Mouse (Mus musculus) kidney, postnatal 4 days (tissue): ENCODE measurements around the gene Dusp16.

ENCODE experiments used
- DNase-seq, 2 experiments: peaks; one replicate each; pipeline ENCODE4 v3.0.0; 2021; ENCODE audit warnings: mixed read lengths in 2 of 2

Gene Dusp16

GRCm38 (mm10) chr6:134791251-134792118, 940 bp downstream of the Dusp16 start:
- peak; percentile 52 to 64 for DNase-seq

GRCm38 (mm10) chr6:134789100-134789499, 3.3 kb downstream of the Dusp16 start:
- no peak for DNase-seq

DNA sequence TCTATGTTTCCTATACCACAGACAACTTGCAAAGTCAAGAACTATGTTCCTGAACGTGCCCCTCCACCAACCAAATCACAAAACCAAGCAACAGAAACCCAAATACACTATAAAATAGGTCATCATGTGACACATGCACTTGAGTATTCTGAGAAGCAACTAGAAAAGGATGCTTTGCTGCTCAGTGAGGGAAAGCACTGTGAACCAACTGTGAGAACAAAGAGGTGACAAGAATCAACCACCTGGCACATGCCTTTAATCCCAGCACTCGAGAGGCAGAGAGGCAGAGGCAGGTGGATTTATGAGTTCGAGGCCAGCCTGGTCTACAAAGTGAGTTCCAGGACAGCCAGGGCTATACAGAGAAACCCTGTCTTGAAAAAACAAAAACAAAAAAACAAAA, 6.0 kb downstream of the Dusp16 start:
- DNase-seq = no peak

- DNase-seq = no peak
Observed at GRCm38 (mm10) chr6:134782900-134783299, 9.5 kb downstream of the Dusp16 start.

GRCm38 (mm10) chr6:134781494-134781913, 10.9 kb downstream of the Dusp16 start:
- DNase-seq = no peak

GRCm38 (mm10) chr6:134780024-134780423, 12.4 kb downstream of the Dusp16 start:
- no peak for DNase-seq

DNA sequence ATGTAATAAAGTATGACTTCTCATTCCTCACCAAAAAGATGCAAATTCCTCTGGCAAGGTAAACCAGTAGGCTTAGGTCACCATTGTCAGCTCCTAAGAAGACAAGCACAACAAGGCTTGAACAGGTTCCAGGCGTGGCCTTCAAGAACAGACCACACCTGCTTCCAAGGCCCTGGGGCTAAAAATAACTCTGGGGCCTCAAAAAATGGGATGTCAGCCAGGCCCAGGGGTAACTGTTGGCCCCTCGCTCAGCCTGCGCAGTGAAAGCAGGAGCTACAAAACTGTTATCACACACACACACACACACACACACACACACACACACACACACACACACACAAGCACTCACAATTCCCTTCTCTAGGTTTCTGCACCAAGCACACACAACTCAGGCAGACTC, 18.5 kb downstream of the Dusp16 start:
- peak in 1 of 2 experiments; percentile 17 for DNase-seq

DNA sequence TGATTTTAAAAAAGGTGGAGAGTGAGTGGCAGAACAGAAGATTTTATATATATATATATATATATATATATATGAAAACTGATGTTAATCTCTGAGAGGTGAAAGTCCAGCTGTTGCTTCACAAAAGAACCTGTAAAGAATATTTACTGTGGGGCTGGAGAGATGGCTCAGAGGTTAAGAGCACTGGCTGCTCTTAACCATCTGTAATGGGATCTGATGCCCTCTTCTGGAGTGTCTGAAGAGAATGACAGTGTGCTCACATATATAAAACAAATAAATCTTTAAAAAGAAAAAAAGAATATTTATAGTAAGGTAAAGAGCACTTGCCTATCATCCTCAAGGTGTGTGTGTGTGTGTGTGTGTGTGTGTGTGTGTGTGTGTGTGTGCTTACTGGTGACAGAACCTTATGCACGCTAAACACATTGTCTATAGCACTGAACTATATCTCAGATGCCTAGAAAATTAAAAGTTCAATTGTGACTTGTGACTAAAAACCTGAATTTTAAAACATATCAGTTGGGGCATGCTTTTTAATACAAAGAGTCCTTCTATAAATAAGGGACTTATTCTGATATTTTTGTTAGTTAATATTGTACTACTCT, 19.0 kb downstream of the Dusp16 start:
- no peak for DNase-seq

DNA sequence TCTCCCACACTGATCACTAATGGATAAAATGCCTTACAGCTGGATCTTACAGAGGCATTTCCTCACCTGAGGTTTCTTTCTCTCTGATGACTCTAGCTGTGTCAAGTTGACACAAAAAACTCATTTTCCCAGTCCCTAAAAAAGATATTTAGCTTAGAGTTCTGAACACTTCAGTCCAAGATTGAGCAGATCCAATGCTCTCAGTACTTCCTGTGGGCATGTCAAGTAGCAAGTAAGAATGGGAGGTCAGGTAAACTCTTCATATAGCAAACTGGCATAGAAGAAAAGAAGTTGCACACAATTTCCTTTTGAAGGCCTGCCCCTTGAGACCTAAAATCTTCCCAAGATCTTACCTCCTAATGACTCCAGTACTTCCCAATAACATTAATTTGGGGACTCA, 22.1 kb downstream of the Dusp16 start:
- no peak for DNase-seq

DNA sequence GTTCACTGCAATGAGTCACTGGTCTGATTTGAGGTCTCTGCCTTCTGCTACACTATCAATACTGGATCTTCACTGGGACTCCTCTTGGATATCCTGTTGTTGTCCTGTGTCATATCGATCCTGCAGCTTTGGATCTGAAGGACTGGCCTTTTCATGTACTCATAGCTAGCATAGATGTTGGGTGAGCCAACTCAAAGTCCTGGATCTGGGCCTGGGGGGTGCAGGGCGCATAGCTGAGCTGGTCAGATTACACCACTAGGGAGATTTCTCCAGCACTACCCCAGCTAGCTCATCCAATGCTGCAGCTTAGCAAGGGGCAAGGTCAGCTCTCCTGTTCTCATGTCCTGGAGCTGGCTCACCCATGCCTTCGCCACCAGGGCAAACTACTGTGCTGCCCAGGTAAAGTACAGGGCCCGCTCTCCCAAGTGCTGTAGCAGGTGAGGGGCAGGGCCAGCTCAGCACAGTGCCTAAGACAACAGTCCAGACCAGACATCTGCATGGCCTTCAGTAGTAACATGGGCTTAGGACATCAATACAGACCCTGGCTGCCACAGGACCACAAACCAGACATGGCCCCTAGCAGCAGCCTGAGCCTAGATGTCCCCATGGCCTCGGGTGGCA, 27.9 kb downstream of the Dusp16 start:
- peak in 1 of 2 experiments; percentile 8 for DNase-seq

DNA sequence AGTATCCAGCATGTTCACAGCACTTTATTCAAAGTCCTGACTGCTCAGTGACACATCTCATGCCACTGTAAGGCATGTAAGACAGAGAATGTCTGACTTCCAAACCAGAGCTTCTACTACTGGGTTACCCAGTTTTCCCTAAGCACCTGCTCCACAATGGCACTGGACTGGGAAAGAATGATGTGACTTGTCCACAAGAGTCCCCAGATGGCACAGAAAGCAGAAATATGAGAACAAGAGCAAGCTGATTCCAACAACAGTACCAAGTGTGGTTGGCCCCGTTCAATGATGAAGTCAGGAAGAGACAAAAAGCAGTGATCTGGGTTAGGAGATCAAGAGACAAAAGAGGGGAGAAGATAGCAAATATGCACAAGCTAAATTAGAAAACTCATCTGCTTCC, 29.0 kb downstream of the Dusp16 start:
- DNase-seq = no peak

DNA sequence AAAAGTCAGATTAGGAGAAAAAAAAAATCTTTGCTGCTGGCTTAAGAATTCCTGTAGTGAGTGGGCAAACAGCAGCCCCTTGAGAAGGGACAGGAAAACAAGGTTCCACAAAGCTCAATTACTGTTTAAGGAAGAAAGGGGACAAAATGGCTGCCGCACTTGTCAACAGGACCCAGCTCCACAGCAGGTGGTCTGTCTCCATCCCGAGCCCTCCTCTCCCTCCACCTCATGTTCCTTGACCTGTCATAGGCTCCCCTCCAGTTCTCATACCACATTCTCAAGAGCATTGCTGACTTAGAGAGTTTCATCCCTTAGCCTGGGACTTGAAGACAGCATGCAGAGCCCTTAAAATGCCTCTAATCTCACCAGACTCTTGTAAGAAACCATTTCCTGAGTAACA, 30.6 kb downstream of the Dusp16 start:
- no peak for DNase-seq

DNA sequence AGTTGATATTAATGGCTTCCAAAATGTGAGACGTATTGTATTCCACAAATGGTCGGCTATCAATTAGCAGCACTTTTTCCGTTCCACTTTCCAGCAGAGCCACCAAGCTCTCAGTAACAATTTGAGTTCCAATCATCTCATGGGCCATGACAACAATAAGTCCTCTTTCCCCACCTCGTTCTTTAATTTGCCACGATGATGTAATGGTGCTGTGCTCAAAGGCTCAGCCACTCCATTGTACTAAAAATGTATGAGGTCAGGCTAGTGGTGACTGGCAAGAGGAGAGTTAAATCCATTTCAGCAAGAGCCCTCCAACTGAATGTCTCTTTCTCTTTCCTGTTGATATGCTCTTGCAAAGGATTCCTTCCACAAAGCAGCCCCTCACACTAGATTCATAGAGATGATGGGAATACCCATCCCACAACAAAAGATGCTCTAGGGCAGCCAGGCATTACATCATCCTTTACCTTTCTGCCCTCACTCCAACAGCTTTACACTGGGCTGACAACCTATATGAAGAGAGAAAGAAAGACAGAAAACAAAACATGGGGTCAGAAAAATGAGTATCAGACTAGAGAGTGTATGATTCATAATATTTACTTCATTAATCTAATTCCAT, 31.4 kb downstream of the Dusp16 start:
- DNase-seq = no peak

DNA sequence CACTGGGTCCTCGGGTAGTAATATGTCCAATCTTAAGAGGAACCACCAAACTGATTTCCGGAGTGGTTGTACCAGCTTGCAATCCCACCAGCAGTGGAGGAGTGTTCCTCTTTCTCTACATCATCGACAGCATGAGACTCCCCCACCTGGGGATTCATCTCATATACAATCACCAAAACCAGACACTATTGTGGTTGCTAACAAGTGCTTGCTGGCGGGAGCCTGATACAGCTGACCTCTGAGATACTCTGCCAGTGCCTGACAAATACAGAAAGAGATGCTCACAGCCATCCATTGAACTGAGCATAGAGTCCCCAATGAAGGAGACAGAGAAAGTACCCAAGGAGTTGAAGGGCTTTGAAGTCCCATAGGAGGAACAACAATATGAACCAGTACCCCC, 36.4 kb downstream of the Dusp16 start:
- DNase-seq = no peak

- DNase-seq = no peak
Observed at GRCm38 (mm10) chr6:134753858-134754257, 38.6 kb downstream of the Dusp16 start.

- no peak for DNase-seq
Observed at GRCm38 (mm10) chr6:134753412-134753811, 39.0 kb downstream of the Dusp16 start.

GRCm38 (mm10) chr6:134751883-134752647, 40.4 kb downstream of the Dusp16 start:
- DNase-seq = no peak

- DNase-seq = no peak
Observed at GRCm38 (mm10) chr6:134751087-134751486, 41.3 kb downstream of the Dusp16 start.

GRCm38 (mm10) chr6:134748126-134748525, 44.3 kb downstream of the Dusp16 start:
- no peak for DNase-seq

DNA sequence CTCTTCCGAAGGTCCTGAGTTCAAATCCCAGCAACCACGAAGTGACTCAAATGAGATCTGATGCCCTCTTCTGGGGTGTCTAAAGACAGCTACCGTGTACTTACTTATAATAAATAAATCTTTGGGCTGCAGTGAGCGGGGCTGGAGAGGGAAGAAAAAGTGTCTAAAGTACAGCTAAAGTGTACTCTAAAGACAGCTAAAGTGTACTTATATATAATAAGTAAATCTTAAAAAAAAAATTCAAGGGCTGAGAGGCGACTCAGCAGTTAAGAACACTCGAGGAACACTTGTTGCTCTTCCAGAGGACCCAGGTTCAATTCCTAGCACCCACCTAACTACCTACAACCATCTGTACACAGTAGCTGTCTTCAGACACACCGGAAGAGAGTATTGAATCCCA, 46.5 kb downstream of the Dusp16 start:
- DNase-seq = no peak

GRCm38 (mm10) chr6:134743568-134743967, 48.9 kb downstream of the Dusp16 start:
- no peak for DNase-seq

GRCm38 (mm10) chr6:134736853-134737252, 55.6 kb downstream of the Dusp16 start:
- DNase-seq = no peak

- DNase-seq = no peak
Observed at GRCm38 (mm10) chr6:134733800-134734221, 58.6 kb downstream of the Dusp16 start.
